Mouse (Mus musculus): ENCODE measurements around the gene Il6ra. TPM values are rescaled to one million over a fixed set of nuclear protein-coding genes. Genes with fewer than 3 reads are reported as not detected.
A peak's percentile ranks its signal among the peaks of the same experiment; 100 is the strongest.

The Il6ra gene
- polyA plus RNA-seq, 1 experiment from 2014 or later: 5.3 TPM

- Histone ChIP-seq H3K9ac (no peak overlapping the region), H3K4me3 (replicated peaks) (no peak overlapping the region), H3K36me3 (replicated peaks) (no peaks in the 10 kb centered on the region), H3K9me3 (replicated peaks) (no peaks in the 10 kb centered on the region), H3K4me2 (peak overlapping the region; percentile 0; the same call in 1 of the 2 replicates), H3K27me3 (peaks cover 51% of the 10 kb centered on the region), H3K27ac (replicated peaks) (0 out of 2 replicates have a peak overlapping the region, but pooled peaks have one; percentile 1), H3K4me1 (replicated peaks) (peaks cover 53% of the 10 kb centered on the region)
- no peak for ATAC-seq (ENCODE audit: insufficient read depth)
- 54% methylated on average over 5 of the region's 5 CpGs for WGBS (ENCODE audit: insufficient replicate concordance)
Observed at GRCm38 (mm10) chr3:89909703-89910542, 3.1 kb downstream of the Il6ra start.

DNA sequence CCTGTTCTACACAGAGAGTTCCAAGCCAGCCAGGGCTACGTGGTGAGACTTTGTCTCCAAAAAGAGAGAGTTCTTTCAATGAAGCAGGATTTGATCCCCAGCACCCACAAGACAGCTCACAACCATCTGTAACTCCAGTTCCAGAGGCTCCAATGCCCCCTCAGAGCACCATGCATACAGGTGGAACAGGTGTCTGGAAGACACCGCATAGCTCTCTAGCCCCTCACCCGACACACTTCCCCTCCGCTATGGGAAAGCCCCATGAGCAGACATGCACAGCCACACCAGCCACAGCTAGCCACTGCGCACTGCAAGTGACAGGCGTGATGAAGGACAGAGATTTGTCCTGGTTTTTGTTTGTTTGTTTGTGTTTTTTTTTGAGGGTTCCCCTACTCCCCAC is 4.2 kb downstream of the Il6ra start:
- Histone ChIP-seq H3K9ac (no peak overlapping the region), H3K27ac (replicated peaks) (no peak overlapping the region), H3K27me3 (peaks cover 40% of the 10 kb centered on the region), H3K4me1 (replicated peaks) (peaks cover 52% of the 10 kb centered on the region), H3K36me3 (replicated peaks) (no peaks in the 10 kb centered on the region), H3K4me2 (peak overlapping the region; percentile 11; the same call in 1 of the 2 replicates), H3K4me3 (replicated peaks) (no peak overlapping the region), H3K9me3 (replicated peaks) (no peaks in the 10 kb centered on the region)
- 60% methylated on average over 6 of the region's 6 CpGs for WGBS (ENCODE audit: insufficient replicate concordance)
- ATAC-seq (ENCODE audit: insufficient read depth): no peak

DNA sequence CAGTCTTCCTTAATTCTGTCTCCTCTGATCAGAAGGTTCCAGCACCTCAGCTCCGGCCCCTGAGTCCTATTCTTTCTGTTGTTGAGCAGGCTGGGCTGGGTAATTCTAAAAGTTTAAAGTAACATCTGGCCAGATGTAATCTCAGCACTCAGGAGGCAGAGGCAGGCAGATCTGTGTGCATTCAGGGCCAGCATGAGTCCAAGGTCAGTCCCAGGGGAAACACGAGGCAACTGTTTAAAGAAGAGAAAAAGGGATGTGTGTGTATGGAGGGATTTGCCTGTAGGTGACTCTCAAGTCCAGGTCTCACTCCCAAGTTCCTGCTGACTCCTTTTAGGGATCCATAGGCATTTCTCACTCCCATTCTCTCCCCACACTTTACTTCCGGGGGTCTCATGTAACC is 5.2 kb downstream of the Il6ra start:
- no peaks in the 10 kb centered on the region for H3K9me3 ChIP-seq (replicated peaks)
- H3K4me3 ChIP-seq (replicated peaks): no peak overlapping the region
- ATAC-seq (ENCODE audit: insufficient read depth): no peak
- no peak overlapping the region for H3K9ac ChIP-seq
- H3K4me1 ChIP-seq (replicated peaks): peaks cover 49% of the 10 kb centered on the region
- peaks cover 30% of the 10 kb centered on the region for H3K27me3 ChIP-seq
- no peak overlapping the region for H3K4me2 ChIP-seq
- WGBS (ENCODE audit: insufficient replicate concordance): 57% methylated on average over 3 of the region's 3 CpGs
- H3K27ac ChIP-seq (replicated peaks): no peak overlapping the region
- H3K36me3 ChIP-seq (replicated peaks): no peaks in the 10 kb centered on the region

GRCm38 (mm10) chr3:89899511-89899908 is 13.5 kb downstream of the Il6ra start:
- WGBS (ENCODE audit: insufficient replicate concordance): 58% methylated on average over 8 of the region's 8 CpGs
- ATAC-seq (ENCODE audit: insufficient read depth): no peak
- H3K4me3 ChIP-seq (replicated peaks): no peak overlapping the region
- H3K36me3 ChIP-seq (replicated peaks): no peaks in the 10 kb centered on the region
- no peaks in the 10 kb centered on the region for H3K9me3 ChIP-seq (replicated peaks)
- H3K27ac ChIP-seq (replicated peaks): peak overlapping the region; percentile 71; the same call in 1 of the 2 replicates
- H3K27me3 ChIP-seq: peaks cover 4% of the 10 kb centered on the region; the same call in 1 of the 2 replicates
- H3K9ac ChIP-seq: no peak overlapping the region
- H3K4me2 ChIP-seq: no peak overlapping the region
- H3K4me1 ChIP-seq (replicated peaks): peaks cover 46% of the 10 kb centered on the region

GRCm38 (mm10) chr3:89898870-89899510 is 14.0 kb downstream of the Il6ra start:
- H3K36me3 ChIP-seq (replicated peaks): no peaks in the 10 kb centered on the region
- H3K9me3 ChIP-seq (replicated peaks): no peaks in the 10 kb centered on the region
- H3K4me1 ChIP-seq (replicated peaks): peaks cover 46% of the 10 kb centered on the region
- WGBS (ENCODE audit: insufficient replicate concordance): 44% methylated on average over 5 of the region's 5 CpGs
- H3K9ac ChIP-seq: no peak overlapping the region
- H3K27me3 ChIP-seq: peaks cover 4% of the 10 kb centered on the region; the same call in 1 of the 2 replicates
- H3K4me3 ChIP-seq (replicated peaks): no peak overlapping the region
- H3K4me2 ChIP-seq: no peak overlapping the region
- ATAC-seq (ENCODE audit: insufficient read depth): no peak
- peak overlapping the region; percentile 71 for H3K27ac ChIP-seq (replicated peaks)

DNA sequence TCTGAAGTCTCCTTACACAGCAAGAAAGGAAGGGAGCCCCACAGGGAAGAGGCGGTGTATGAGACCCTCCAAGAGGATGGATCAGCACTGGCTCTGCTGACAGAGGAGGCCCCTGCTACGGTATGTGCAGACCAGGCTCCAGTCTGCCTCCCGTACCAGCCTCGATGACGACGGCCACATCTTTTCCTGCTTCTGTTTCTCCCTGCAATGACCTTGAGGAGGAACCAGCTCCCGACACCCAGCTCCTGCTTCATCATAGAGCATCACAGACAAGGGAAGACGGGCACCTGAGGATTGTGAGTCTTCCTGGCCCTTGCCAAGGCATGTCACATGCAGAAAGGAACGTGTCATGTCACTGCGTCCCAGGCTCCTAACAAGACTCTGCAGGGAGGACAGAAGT is 15.0 kb downstream of the Il6ra start:
- Histone ChIP-seq H3K27ac (replicated peaks) (no peak overlapping the region), H3K9ac (no peak overlapping the region), H3K27me3 (peaks cover 4% of the 10 kb centered on the region; the same call in 1 of the 2 replicates), H3K4me1 (replicated peaks) (peaks cover 42% of the 10 kb centered on the region), H3K4me2 (no peak overlapping the region), H3K36me3 (replicated peaks) (no peaks in the 10 kb centered on the region), H3K4me3 (replicated peaks) (no peak overlapping the region), H3K9me3 (replicated peaks) (no peaks in the 10 kb centered on the region)
- no peak for ATAC-seq (ENCODE audit: insufficient read depth)
- 66% methylated on average over 10 of the region's 10 CpGs for WGBS (ENCODE audit: insufficient replicate concordance)

DNA sequence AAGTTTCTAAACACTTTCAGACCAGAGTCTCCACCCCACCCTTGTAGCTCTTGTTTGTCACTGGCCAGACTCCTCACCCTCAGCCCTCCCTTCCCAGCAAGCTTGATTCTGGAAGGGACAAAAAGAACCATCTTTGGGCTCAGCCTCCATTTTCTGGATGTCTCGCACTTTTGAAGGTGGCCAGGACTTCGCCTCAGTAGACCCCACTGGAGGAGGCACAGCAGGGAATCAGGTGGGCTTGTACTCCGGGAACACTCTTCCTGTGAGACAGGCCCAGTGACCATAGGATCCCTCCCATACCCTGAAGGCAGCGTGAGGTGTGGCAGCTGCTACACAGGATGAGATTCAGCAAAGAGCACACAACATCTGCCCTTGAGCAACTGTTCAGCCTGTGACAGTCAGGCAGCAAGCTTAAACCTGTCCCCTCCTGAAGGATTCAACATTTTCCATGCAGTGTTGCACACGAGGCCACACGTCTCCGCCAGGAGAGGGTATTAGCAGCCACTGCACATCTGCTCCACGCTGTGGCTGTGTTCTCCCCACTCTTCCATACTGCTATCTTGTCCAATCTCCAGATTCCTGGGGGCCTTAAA is 15.7 kb downstream of the Il6ra start:
- no peak overlapping the region for H3K27ac ChIP-seq (replicated peaks)
- 71% methylated on average over 8 of the region's 8 CpGs for WGBS (ENCODE audit: insufficient replicate concordance)

GRCm38 (mm10) chr3:89896571-89896970 is 16.4 kb downstream of the Il6ra start:
- ATAC-seq (ENCODE audit: insufficient read depth): no peak
- no peak overlapping the region for H3K4me2 ChIP-seq
- H3K9ac ChIP-seq: no peak overlapping the region
- H3K4me3 ChIP-seq (replicated peaks): no peak overlapping the region
- 0 out of 2 replicates have a peak, but pooled peaks cover 3% of the 10 kb centered on the region for H3K36me3 ChIP-seq (replicated peaks)
- peaks cover 4% of the 10 kb centered on the region; the same call in 1 of the 2 replicates for H3K27me3 ChIP-seq
- H3K4me1 ChIP-seq (replicated peaks): peaks cover 38% of the 10 kb centered on the region
- H3K9me3 ChIP-seq (replicated peaks): no peaks in the 10 kb centered on the region
- WGBS (ENCODE audit: insufficient replicate concordance): 36% methylated on average over 5 of the region's 5 CpGs
- H3K27ac ChIP-seq (replicated peaks): no peak overlapping the region

More for the DNA sequence above, 15.7 kb downstream of the Il6ra start:
- 0 out of 2 replicates have a peak, but pooled peaks cover 3% of the 10 kb centered on the region for H3K36me3 ChIP-seq (replicated peaks)
- no peak overlapping the region for H3K9ac ChIP-seq
- ATAC-seq (ENCODE audit: insufficient read depth): no peak
- no peak overlapping the region for H3K4me3 ChIP-seq (replicated peaks)
- H3K9me3 ChIP-seq (replicated peaks): no peaks in the 10 kb centered on the region
- peaks cover 4% of the 10 kb centered on the region; the same call in 1 of the 2 replicates for H3K27me3 ChIP-seq
- no peak overlapping the region for H3K4me2 ChIP-seq
- H3K4me1 ChIP-seq (replicated peaks): peaks cover 45% of the 10 kb centered on the region

DNA sequence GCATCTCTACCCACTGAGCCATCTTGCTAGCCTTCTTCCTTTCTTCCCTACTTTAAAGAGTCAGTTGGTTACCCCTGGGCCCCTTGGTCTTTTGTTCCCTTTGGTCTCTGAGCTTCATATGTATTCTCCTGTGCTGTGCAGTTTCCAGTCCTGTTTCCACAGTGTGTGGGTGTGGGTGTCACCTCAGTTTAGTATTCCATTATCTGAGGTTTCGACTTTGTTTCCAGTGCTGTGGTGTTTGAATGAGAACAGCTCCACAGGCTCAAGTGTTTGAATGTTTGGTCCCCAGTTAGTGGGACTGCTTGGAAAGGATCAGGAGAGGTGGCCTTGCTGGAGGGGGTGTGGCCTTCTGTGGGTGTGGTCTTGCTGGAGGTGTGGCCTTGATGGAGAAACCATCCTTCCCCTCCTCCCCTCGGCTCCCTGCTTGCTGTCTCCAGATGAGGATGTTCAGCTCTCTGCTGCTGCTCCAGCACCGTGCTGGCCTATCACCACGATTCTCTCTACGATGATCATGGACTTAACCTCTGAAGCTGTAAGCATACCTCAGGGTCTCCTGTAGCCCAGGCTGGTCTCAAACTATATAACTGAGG is 20.4 kb downstream of the Il6ra start:
- Histone ChIP-seq H3K4me1 (replicated peaks) (peaks cover 20% of the 10 kb centered on the region), H3K4me2 (no peak overlapping the region), H3K27ac (replicated peaks) (no peak overlapping the region), H3K9me3 (replicated peaks) (no peaks in the 10 kb centered on the region), H3K9ac (no peak overlapping the region), H3K4me3 (replicated peaks) (no peak overlapping the region), H3K36me3 (replicated peaks) (0 out of 2 replicates have a peak, but pooled peaks cover 3% of the 10 kb centered on the region), H3K27me3 (peaks cover 12% of the 10 kb centered on the region; the same call in 1 of the 2 replicates)
- 0 out of 2 replicates have a peak, but pooled peaks have one; percentile 8 for ATAC-seq (ENCODE audit: insufficient read depth)
- 73% methylated on average over 5 of the region's 5 CpGs for WGBS (ENCODE audit: insufficient replicate concordance)

DNA sequence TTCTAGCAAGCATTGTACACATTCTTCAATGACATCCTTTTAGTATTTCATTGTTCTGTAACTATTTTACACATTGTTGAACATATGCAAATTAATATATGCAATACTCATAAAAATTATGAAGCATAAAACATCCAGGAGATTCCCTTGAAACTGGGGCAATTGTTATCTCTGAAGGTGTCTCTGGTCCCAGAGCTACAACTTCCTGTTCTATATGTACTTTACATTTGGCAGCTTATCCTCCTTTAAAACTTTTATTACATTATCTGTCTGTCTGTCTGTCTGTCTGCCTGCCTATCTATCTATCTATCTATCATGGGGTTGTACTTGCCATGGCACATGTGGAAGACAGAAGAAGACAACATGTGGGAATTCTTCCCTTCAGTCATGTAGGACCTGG is 21.3 kb downstream of the Il6ra start:
- Histone ChIP-seq H3K27ac (replicated peaks) (no peak overlapping the region), H3K9me3 (replicated peaks) (no peaks in the 10 kb centered on the region), H3K9ac (no peak overlapping the region), H3K4me3 (replicated peaks) (no peak overlapping the region), H3K36me3 (replicated peaks) (peaks cover 6% of the 10 kb centered on the region; the same call in 1 of the 2 replicates), H3K4me2 (no peak overlapping the region), H3K27me3 (peaks cover 12% of the 10 kb centered on the region; the same call in 1 of the 2 replicates), H3K4me1 (replicated peaks) (peaks cover 28% of the 10 kb centered on the region)
- no peak for ATAC-seq (ENCODE audit: insufficient read depth)
